Comparison of ENCODE assay signal across 14 mouse cellular contexts in genomic region chr6:52167176-52167575, GRCm38 (mm10). TPM values are rescaled to one million over a fixed set of nuclear protein-coding genes. Genes with fewer than 3 reads are reported as not detected.
DNase-seq lines count a peak whose midpoint lies in the region; ATAC-seq and TF ChIP-seq lines count a peak whose summit lies in the region.
"Had no signal": no experiment of that assay in that cellular context is flagged by ENCODE, and none has a peak within 500 bp of the region (broad histone marks: within the 10 kb centered on the region; RNA-seq: fewer than 3 reads in every experiment).

No protein-coding gene starts in this region.

- no peak overlapping the region for H3K4me3 ChIP-seq in heart, embryonic 14.5 days (ENCODE audit: control insufficient read depth in 1 of 2, insufficient read depth in 1 of 2, low read depth in 1 of 2, low read length in 2 of 2)
- H3K4me3 ChIP-seq in spleen, adult 2 months (ENCODE audit: extremely low read depth, insufficient read depth, insufficient read length), result no peak overlapping the region
- peak overlapping the region; percentile 41 for H3K4me3 ChIP-seq in limb, embryonic 10.5 days
- no peak overlapping the region for H3K4me3 ChIP-seq in midbrain, embryonic 10.5 days

- H3K27ac ChIP-seq in heart, embryonic 14.5 days (replicated peaks in 1 of 2; ENCODE audit: control insufficient read depth in 1 of 2, insufficient read depth in 1 of 2, low read depth in 2 of 2, low read length in 2 of 2), result no peak overlapping the region; a peak in 1 of 4 replicates
- 0 out of 2 replicates have a peak overlapping the region, but pooled peaks have one; percentile 47 for H3K27ac ChIP-seq in spleen, adult 2 months (ENCODE audit: insufficient read depth, low read length)
- peak overlapping the region; percentile 86 for H3K27ac ChIP-seq in limb, embryonic 10.5 days
- H3K27ac ChIP-seq in midbrain, embryonic 10.5 days (replicated peaks), result no peak overlapping the region

- no peak for ATAC-seq in heart, embryonic 14.5 days (ENCODE audit: insufficient number of reproducible peaks, insufficient read depth, low FRiP score, low read depth)
- ATAC-seq: CD4-positive, CD25-positive, alpha-beta regulatory T cell, adult 4 months had no signal

- no peaks in the 10 kb centered on the region for H3K9me3 ChIP-seq in heart, embryonic 14.5 days (ENCODE audit: control insufficient read depth, low read length)
- H3K9me3 ChIP-seq in limb, embryonic 10.5 days (replicated peaks), result no peaks in the 10 kb centered on the region
- H3K9me3 ChIP-seq in midbrain, embryonic 10.5 days (replicated peaks), result no peaks in the 10 kb centered on the region

- no peak overlapping the region for H3K9ac ChIP-seq in heart, embryonic 14.5 days (ENCODE audit: low read length)

- peak overlapping the region; percentile 4; the same call in 1 of the 2 replicates for H3K4me2 ChIP-seq in heart, embryonic 14.5 days (ENCODE audit: low read length)

- peaks cover 0 to 4% of the 10 kb centered on the region in 2 experiments; a peak in 2 of 4 replicates for H3K4me1 ChIP-seq in heart, embryonic 14.5 days (ENCODE audit: control insufficient read depth in 2 of 2, insufficient read depth in 2 of 2, low read length in 2 of 2)
- H3K4me1 ChIP-seq in spleen, adult 2 months (ENCODE audit: control insufficient read depth, insufficient read depth, insufficient read length), result no peaks in the 10 kb centered on the region
- peaks cover 96% of the 10 kb centered on the region for H3K4me1 ChIP-seq in limb, embryonic 10.5 days
- H3K4me1 ChIP-seq in midbrain, embryonic 10.5 days, result peaks cover 5% of the 10 kb centered on the region

- TF ChIP-seq POLR2A in spleen, adult 2 months (IDR thresholded peaks at IDR 0.05; ENCODE audit: low read depth, low read length), result no peak

- 16% methylated on average over 1 of the region's 1 CpGs for WGBS in heart, embryonic 14.5 days
- WGBS in spleen, adult 2 months, result 87% methylated on average over 1 of the region's 1 CpGs
- 28% methylated on average over 1 of the region's 1 CpGs for WGBS in limb, embryonic 10.5 days
- 8% methylated on average over 1 of the region's 1 CpGs for WGBS in midbrain, embryonic 10.5 days

- H3K27me3 ChIP-seq in heart, embryonic 14.5 days (ENCODE audit: control insufficient read depth, insufficient read depth, low read length), result peaks cover 98% of the 10 kb centered on the region
- peaks cover 9% of the 10 kb centered on the region for H3K27me3 ChIP-seq in spleen, adult 2 months (ENCODE audit: control insufficient read depth, insufficient read depth, low read length)
- peaks cover 65% of the 10 kb centered on the region for H3K27me3 ChIP-seq in limb, embryonic 10.5 days (ENCODE audit: low read depth, poor library complexity, severe bottlenecking)
- H3K27me3 ChIP-seq in midbrain, embryonic 10.5 days (ENCODE audit: low read depth, poor library complexity, severe bottlenecking), result peaks cover 100% of the 10 kb centered on the region

- no peak for TF ChIP-seq CTCF in spleen, adult 2 months (IDR thresholded peaks at IDR 0.05; ENCODE audit: extremely low read depth, insufficient read depth, insufficient read length, insufficient replicate concordance)

- no peaks in the 10 kb centered on the region for H3K36me3 ChIP-seq in heart, embryonic 14.5 days (ENCODE audit: control insufficient read depth, insufficient read depth, low read length)
- no peaks in the 10 kb centered on the region for H3K36me3 ChIP-seq in spleen, adult 2 months (ENCODE audit: control insufficient read depth, insufficient read depth, low read length)
- peaks cover 19% of the 10 kb centered on the region for H3K36me3 ChIP-seq in limb, embryonic 10.5 days
- no peaks in the 10 kb centered on the region for H3K36me3 ChIP-seq in midbrain, embryonic 10.5 days

- DNase-seq in heart, adult 18-20 months, result no peak
- no peak for DNase-seq in spleen, adult 2 months (ENCODE audit: low read depth in 1 of 2, low spot score in 2 of 2)
- no peak for DNase-seq in spleen, postnatal 14 days (ENCODE audit: low spot score in 2 of 2)
- DNase-seq in limb, embryonic 10.5 days (ENCODE audit: low spot score), result no peak
- DNase-seq in left cerebral cortex, adult 8-10 months (ENCODE audit: low spot score in 2 of 2), result no peak
- no peak for DNase-seq in layer of hippocampus, adult 18-20 months (ENCODE audit: low spot score in 2 of 2)
- DNase-seq in midbrain, embryonic 10.5 days (ENCODE audit: low spot score), result no peak
- DNase-seq: adrenal gland, postnatal 25 days; cerebellum, adult 8-10 months; heart, postnatal 4 days; midbrain, embryonic 14.5 days had no signal

RNA-seq across cellular contexts. Expression of gene Hoxa2, which starts 2.5 kb away (rescaled TPM):
- polyA plus RNA-seq in heart, embryonic 14.5 days (2014; fragmentation: Nextera tagmentation; extraction: Ambion mirVana), result 0.51 and 0.66 TPM in 2 replicates
- total RNA-seq in heart, adult 18-20 months (2021), result under 1 TPM; 0.15 TPM
- 0.27 and 0.65 TPM in 2 replicates for polyA plus RNA-seq in spleen, adult 2 months (2012; rRNA removed)
- 4.5 and 5.3 TPM in 2 replicates for polyA plus RNA-seq in limb, embryonic 10.5 days (2016; fragmentation: Nextera tagmentation; extraction: Ambion mirVana)
- total RNA-seq in left cerebral cortex, adult 8-10 months (2022), result not detected
- not detected for total RNA-seq in layer of hippocampus, adult 18-20 months (2021)
- 0.26 and 1.9 TPM in 2 replicates for polyA plus RNA-seq in midbrain, embryonic 10.5 days (2016; fragmentation: Nextera tagmentation; extraction: Ambion mirVana)
- total RNA-seq: layer of hippocampus, postnatal 10 days had no signal
- polyA plus RNA-seq: CD4-positive, CD25-positive, alpha-beta regulatory T cell, adult 4 months had no signal

RNA-seq across cellular contexts. Expression of gene Hoxa1, which starts 9.1 kb away (rescaled TPM):
- 0.75 and 0.82 TPM in 2 replicates for polyA plus RNA-seq in heart, embryonic 14.5 days (2014; fragmentation: Nextera tagmentation; extraction: Ambion mirVana)
- under 1 TPM; 0.12 to 0.23 TPM for total RNA-seq in heart, adult 18-20 months (2021)
- polyA plus RNA-seq in spleen, adult 2 months (2012; rRNA removed), result 0.12 and 0.21 TPM in 2 replicates
- 1.3 and 1.9 TPM in 2 replicates for polyA plus RNA-seq in limb, embryonic 10.5 days (2016; fragmentation: Nextera tagmentation; extraction: Ambion mirVana)
- not detected for total RNA-seq in left cerebral cortex, adult 8-10 months (2022)
- not detected for total RNA-seq in layer of hippocampus, adult 18-20 months (2021)
- polyA plus RNA-seq in midbrain, embryonic 10.5 days (2016; fragmentation: Nextera tagmentation; extraction: Ambion mirVana), result 0.32 and 0.47 TPM in 2 replicates
- total RNA-seq: layer of hippocampus, postnatal 10 days had no signal
- polyA plus RNA-seq: CD4-positive, CD25-positive, alpha-beta regulatory T cell, adult 4 months had no signal

RNA-seq across cellular contexts. Expression of gene 5730596B20Rik, which starts 10.1 kb away (rescaled TPM):
- polyA plus RNA-seq in heart, embryonic 14.5 days (2014; fragmentation: Nextera tagmentation; extraction: Ambion mirVana), result not detected in 2 replicates
- not detected for total RNA-seq in heart, adult 18-20 months (2021)
- polyA plus RNA-seq in spleen, adult 2 months (2012; rRNA removed), result not detected in 2 replicates
- polyA plus RNA-seq in limb, embryonic 10.5 days (2016; fragmentation: Nextera tagmentation; extraction: Ambion mirVana), result 1.1 and 1.3 TPM in 2 replicates
- total RNA-seq in left cerebral cortex, adult 8-10 months (2022), result not detected
- total RNA-seq in layer of hippocampus, adult 18-20 months (2021), result not detected
- polyA plus RNA-seq in midbrain, embryonic 10.5 days (2016; fragmentation: Nextera tagmentation; extraction: Ambion mirVana), result not detected in 2 replicates
- total RNA-seq: layer of hippocampus, postnatal 10 days had no signal
- polyA plus RNA-seq: CD4-positive, CD25-positive, alpha-beta regulatory T cell, adult 4 months; midbrain, embryonic 14.5 days had no signal

RNA-seq across cellular contexts. Expression of gene Hoxa4, which starts 24.4 kb away (rescaled TPM):
- polyA plus RNA-seq in heart, embryonic 14.5 days (2014; fragmentation: Nextera tagmentation; extraction: Ambion mirVana), result 0.32 and 0.36 TPM in 2 replicates
- total RNA-seq in heart, adult 18-20 months (2021), result under 1 TPM in 1 of 2 experiments, not detected in 1; 0.41 TPM
- 0.68 and 0.79 TPM in 2 replicates for polyA plus RNA-seq in spleen, adult 2 months (2012; rRNA removed)
- 1.6 and 1.8 TPM in 2 replicates for polyA plus RNA-seq in limb, embryonic 10.5 days (2016; fragmentation: Nextera tagmentation; extraction: Ambion mirVana)
- not detected for total RNA-seq in left cerebral cortex, adult 8-10 months (2022)
- not detected for total RNA-seq in layer of hippocampus, adult 18-20 months (2021)
- not detected in 2 replicates for polyA plus RNA-seq in midbrain, embryonic 10.5 days (2016; fragmentation: Nextera tagmentation; extraction: Ambion mirVana)
- total RNA-seq: layer of hippocampus, postnatal 10 days had no signal
- polyA plus RNA-seq: CD4-positive, CD25-positive, alpha-beta regulatory T cell, adult 4 months; midbrain, embryonic 14.5 days had no signal

RNA-seq across cellular contexts. Expression of gene Hoxa5, which starts 37.2 kb away (rescaled TPM):
- polyA plus RNA-seq in heart, embryonic 14.5 days (2014; fragmentation: Nextera tagmentation; extraction: Ambion mirVana), result 0.31 and 1.3 TPM in 2 replicates
- total RNA-seq in heart, adult 18-20 months (2021), result under 1 TPM; 0.40 to 0.59 TPM
- 1.3 and 1.8 TPM in 2 replicates for polyA plus RNA-seq in spleen, adult 2 months (2012; rRNA removed)
- 9.8 and 10.4 TPM in 2 replicates for polyA plus RNA-seq in limb, embryonic 10.5 days (2016; fragmentation: Nextera tagmentation; extraction: Ambion mirVana)
- not detected for total RNA-seq in left cerebral cortex, adult 8-10 months (2022)
- total RNA-seq in layer of hippocampus, adult 18-20 months (2021), result not detected
- not detected in 2 replicates for polyA plus RNA-seq in midbrain, embryonic 10.5 days (2016; fragmentation: Nextera tagmentation; extraction: Ambion mirVana)
- total RNA-seq: layer of hippocampus, postnatal 10 days had no signal
- polyA plus RNA-seq: CD4-positive, CD25-positive, alpha-beta regulatory T cell, adult 4 months; midbrain, embryonic 14.5 days had no signal

Comparison
In these comparisons a context has a peak if more than half of its experiments do, and no peak if none do; other contexts are left out.
1. H3K27ac ChIP-seq: peak in spleen, adult 2 months (single experiment) and limb, embryonic 10.5 days (single experiment); none in heart, embryonic 14.5 days (0 of 2) and midbrain, embryonic 10.5 days (single experiment).